Mouse (Mus musculus) ES-Bruce4 (cell line): ENCODE measurements around the gene Cyp27b1. TPM values are rescaled to one million over a fixed set of nuclear protein-coding genes. Genes with fewer than 3 reads are reported as not detected.

ENCODE experiments used
- H3K27ac ChIP-seq: 2 replicates; pipeline ENCODE4 v1.5.1; 2012; ENCODE audit warnings: low read length, inconsistent platforms; ENCODE audit not compliant: insufficient read depth
- H3K27me3 ChIP-seq: 2 replicates; pipeline ENCODE4 v1.6.1; 2012; ENCODE audit warnings: mild to moderate bottlenecking, low read length, inconsistent platforms; ENCODE audit not compliant: control insufficient read depth, poor library complexity, insufficient read depth, severe bottlenecking
- H3K36me3 ChIP-seq: 2 replicates; pipeline ENCODE4 v1.6.1; 2012; ENCODE audit warnings: inconsistent platforms, mild to moderate bottlenecking, low read length, moderate library complexity; ENCODE audit not compliant: control insufficient read depth, poor library complexity, insufficient read depth, severe bottlenecking
- H3K4me1 ChIP-seq: one replicate; pipeline ENCODE4 v1.8.1; 2011; ENCODE audit warnings: low read length; ENCODE audit not compliant: control insufficient read depth, insufficient read depth
- H3K4me3 ChIP-seq: 2 replicates; pipeline ENCODE4 v1.5.1; 2011; ENCODE audit warnings: low read depth, mild to moderate bottlenecking, low read length
- H3K9ac ChIP-seq: 2 replicates; pipeline ENCODE4 v1.6.1; 2012; ENCODE audit warnings: low read depth, mild to moderate bottlenecking, inconsistent platforms; ENCODE audit not compliant: poor library complexity, severe bottlenecking
- H3K9me3 ChIP-seq: replicated peaks from 2 replicates; pipeline ENCODE4 v1.6.1; 2012; ENCODE audit warnings: mild to moderate bottlenecking, low read length, inconsistent platforms; ENCODE audit not compliant: control insufficient read depth, poor library complexity, insufficient read depth, severe bottlenecking
- CTCF ChIP-seq: IDR thresholded peaks from one replicate; pipeline ENCODE4 v1.8.1; 2011; ENCODE audit warnings: low read depth, low read length
- EP300 ChIP-seq: IDR thresholded peaks from 2 replicates; pipeline ENCODE4 v1.6.1; 2011; ENCODE audit warnings: low read depth, low read length; ENCODE audit not compliant: insufficient read depth
- POLR2A ChIP-seq: IDR thresholded peaks from one replicate; pipeline ENCODE4 v1.8.1; 2011; ENCODE audit warnings: low read length; ENCODE audit not compliant: insufficient read depth
- polyA plus RNA-seq: library from polyadenylated mRNA; stranded (reverse); fragments of >200 nt; gene quantifications from 2 replicates; pipeline ENCODE4 v1.2.4, GENCODE M21; 2011; ENCODE audit warnings: low read depth; ENCODE audit not compliant: missing spikeins, insufficient read depth, insufficient read length

The Cyp27b1 gene
- polyA plus RNA-seq, 1 experiment = 0.42 TPM

DNA sequence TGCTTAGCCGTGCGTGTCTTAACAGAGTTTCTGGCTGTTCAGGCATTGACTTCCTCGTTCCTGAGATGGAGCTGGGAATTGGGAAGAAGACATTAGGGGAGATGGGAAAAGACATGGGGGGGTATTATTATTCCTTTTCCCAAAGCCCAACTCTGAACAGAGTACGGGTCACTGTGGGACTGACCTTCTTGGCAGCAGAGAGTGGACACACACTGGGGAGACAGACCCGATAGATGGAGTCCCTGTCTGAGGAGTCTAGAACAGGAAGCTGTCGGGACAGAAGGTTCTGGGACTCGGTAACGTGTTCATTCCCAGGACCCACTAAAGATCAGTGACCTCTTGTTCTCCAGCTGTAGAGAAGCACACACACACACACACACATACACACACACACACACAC lies 27.6 kb downstream of the Cyp27b1 start:
- no peak overlapping the region for H3K27ac ChIP-seq
- H3K4me1 ChIP-seq = peaks cover 2% of the 10 kb centered on the region
- peaks cover 15% of the 10 kb centered on the region for H3K27me3 ChIP-seq
- H3K9ac ChIP-seq = no peak overlapping the region
- TF ChIP-seq POLR2A = no peak
- no peak for TF ChIP-seq CTCF
- no peak for TF ChIP-seq EP300
- H3K9me3 ChIP-seq = no peaks in the 10 kb centered on the region
- no peaks in the 10 kb centered on the region for H3K36me3 ChIP-seq
- H3K4me3 ChIP-seq = no peak overlapping the region

GRCm38 (mm10) chr10:127076082-127076481 lies 28.0 kb downstream of the Cyp27b1 start:
- Histone ChIP-seq H3K27ac (no peak overlapping the region), H3K27me3 (peaks cover 15% of the 10 kb centered on the region), H3K4me1 (peaks cover 2% of the 10 kb centered on the region), H3K9ac (no peak overlapping the region), H3K9me3 (no peaks in the 10 kb centered on the region), H3K4me3 (no peak overlapping the region), H3K36me3 (no peaks in the 10 kb centered on the region)
- no peak for TF ChIP-seq CTCF
- TF ChIP-seq POLR2A = no peak
- TF ChIP-seq EP300 = no peak

GRCm38 (mm10) chr10:127077515-127077914 lies 29.5 kb downstream of the Cyp27b1 start:
- H3K9ac ChIP-seq = no peak overlapping the region
- H3K36me3 ChIP-seq = no peaks in the 10 kb centered on the region
- H3K27ac ChIP-seq = no peak overlapping the region
- TF ChIP-seq POLR2A (no peak), EP300 (no peak)
- no peaks in the 10 kb centered on the region for H3K4me1 ChIP-seq
- peaks cover 15% of the 10 kb centered on the region for H3K27me3 ChIP-seq
- H3K4me3 ChIP-seq = no peak overlapping the region
- no peaks in the 10 kb centered on the region for H3K9me3 ChIP-seq

DNA sequence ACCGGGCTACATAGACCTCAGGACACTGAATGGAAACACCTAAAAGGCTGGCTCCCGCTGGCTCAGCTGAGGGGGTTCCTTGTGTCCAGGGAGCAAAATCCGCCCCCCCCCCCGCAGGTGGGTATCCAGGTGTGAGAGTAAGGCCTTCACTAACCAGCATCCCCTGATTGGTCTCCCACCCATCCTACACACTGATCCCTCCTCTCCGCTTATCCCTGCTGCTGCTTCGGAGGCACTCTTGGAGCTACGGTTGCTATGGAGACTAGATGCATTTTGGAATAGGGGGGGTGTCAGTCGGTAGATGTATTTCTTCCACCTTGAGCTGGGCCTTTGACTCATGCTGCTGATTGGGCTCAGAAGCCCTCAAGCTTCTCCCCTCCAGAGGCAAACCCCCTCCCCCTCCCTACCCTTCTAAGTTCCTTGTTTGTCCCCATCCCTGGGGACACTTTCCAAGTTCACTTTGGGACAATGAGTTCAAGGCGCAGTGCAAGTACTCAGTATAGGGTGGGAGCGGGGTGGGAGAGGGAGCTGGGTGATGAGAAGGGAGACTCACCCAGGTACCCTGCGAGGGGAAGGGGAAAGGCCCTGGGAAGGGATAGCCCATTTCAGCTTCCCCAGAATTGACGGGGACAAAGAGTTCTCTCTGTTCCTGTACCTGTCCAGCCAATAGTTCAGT lies 30.1 kb downstream of the Cyp27b1 start:
- no peaks in the 10 kb centered on the region for H3K9me3 ChIP-seq
- H3K36me3 ChIP-seq = no peaks in the 10 kb centered on the region
- no peaks in the 10 kb centered on the region for H3K4me1 ChIP-seq
- H3K9ac ChIP-seq = no peak overlapping the region
- H3K4me3 ChIP-seq = no peak overlapping the region; the same call in 1 of the 2 replicates
- peaks cover 15% of the 10 kb centered on the region for H3K27me3 ChIP-seq
- H3K27ac ChIP-seq = no peak overlapping the region
- TF ChIP-seq CTCF (no peak), POLR2A (no peak), EP300 (no peak)

- Histone ChIP-seq H3K27me3 (peaks cover 15% of the 10 kb centered on the region), H3K27ac (no peak overlapping the region), H3K9ac (peak overlapping the region; percentile 42), H3K4me1 (no peaks in the 10 kb centered on the region), H3K4me3 (peak overlapping the region; percentile 56), H3K9me3 (no peaks in the 10 kb centered on the region), H3K36me3 (no peaks in the 10 kb centered on the region)
- TF ChIP-seq EP300 = no peak
- TF ChIP-seq CTCF = no peak
- TF ChIP-seq POLR2A = no peak
Measured at GRCm38 (mm10) chr10:127078677-127079575, 30.9 kb downstream of the Cyp27b1 start.
